Mouse (Mus musculus) hematopoietic multipotent progenitor cell, adult 10-12 weeks (in vitro differentiated cells): ENCODE data around the gene Fndc10. TPM values are rescaled to one million over a fixed set of nuclear protein-coding genes. Genes with fewer than 3 reads are reported as not detected.

Experiments
- polyA plus RNA-seq: library from polyadenylated mRNA; stranded (reverse); fragments of >175 nt; gene quantifications from 2 replicates; pipeline ENCODE4 v1.2.3, GENCODE M21; 2012; ENCODE audit warnings: low replicate concordance

Gene Fndc10
- 9.1 and 13.0 TPM in 2 replicates for polyA plus RNA-seq

GRCm38 (mm10) chr4:155694111-155694481 lies at the start of gene Fndc10:
Gene Fndc10, plus strand, starts transcription at chr4:155694342.

GRCm38 (mm10) chr4:155645308-155645707 lies 48.8 kb upstream of the Fndc10 start, which contains the start of gene Gm10563:
Gene Gm10563, minus strand, starts transcription at chr4:155645408.

GRCm38 (mm10) chr4:155653086-155653450 lies 41.1 kb upstream of the Fndc10 start, which contains the start of gene Mmp23:
Gene Mmp23, minus strand, starts transcription at chr4:155653384.

GRCm38 (mm10) chr4:155668689-155669597 lies 25.2 kb upstream of the Fndc10 start, which contains the start of gene Mib2:
Gene Mib2, minus strand, starts transcription at chr4:155669198.

DNA sequence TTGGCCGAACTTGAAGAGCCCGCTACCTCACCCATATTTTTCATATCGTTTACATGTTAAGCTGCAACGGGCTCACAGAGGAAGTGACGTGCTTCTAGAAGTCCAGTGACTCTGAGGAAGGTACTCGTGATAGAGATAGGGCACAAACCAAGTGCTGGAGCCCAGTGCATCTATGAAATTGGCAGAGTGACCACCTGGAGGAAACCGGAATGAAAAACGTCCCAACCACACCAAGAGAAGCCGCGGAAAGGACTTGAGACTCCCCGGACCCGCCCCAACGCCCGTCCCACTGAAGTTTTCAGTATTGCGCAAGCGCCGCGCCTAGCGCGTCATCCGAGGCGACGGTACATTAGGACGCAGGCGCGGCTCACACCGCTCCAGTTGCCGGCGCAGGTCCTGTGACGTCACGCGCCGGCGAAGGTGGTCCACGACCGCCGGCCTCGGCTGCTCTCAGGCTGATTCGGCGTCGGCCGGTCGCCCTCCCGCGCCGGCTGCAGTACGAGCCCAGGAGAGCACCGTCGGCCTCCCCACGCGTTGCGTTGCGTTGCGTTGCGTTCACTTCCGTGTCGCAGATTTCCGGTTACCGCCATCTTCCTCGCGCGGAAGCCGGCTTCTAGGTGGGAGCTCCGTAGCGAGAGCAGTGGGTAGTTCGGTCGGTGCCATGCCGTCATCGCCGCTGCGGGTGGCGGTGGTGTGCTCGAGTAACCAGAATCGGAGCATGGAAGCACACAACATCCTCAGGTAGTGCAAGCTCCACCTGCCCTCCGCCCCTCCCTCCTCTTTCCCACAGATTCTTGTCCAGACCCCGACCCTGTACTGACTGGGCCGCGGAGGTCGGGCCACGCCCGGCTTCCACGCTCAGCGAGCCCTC lies 10.8 kb downstream of the Fndc10 start, which contains the start of gene Ssu72:
Gene Ssu72 (plus strand): TSS at position 80 of the 871 bp plus-strand sequence.

GRCm38 (mm10) chr4:155734350-155734941 lies 40.3 kb downstream of the Fndc10 start, which contains the start of gene Tmem240:
Gene Tmem240, plus strand, starts transcription at chr4:155734800.

Other genes starting within 250 kb of the Fndc10 start
- not detected in 2 replicates for gene Tmem52, start 225.2 kb upstream of the Fndc10 start, polyA plus RNA-seq
- 34.3 and 52.5 TPM in 2 replicates for gene Gnb1, start 203.0 kb upstream of the Fndc10 start, polyA plus RNA-seq
- gene Nadk, start 132.0 kb upstream of the Fndc10 start, polyA plus RNA-seq = 91.7 and 105 TPM in 2 replicates
- 2.0 and 2.4 TPM in 2 replicates for gene Slc35e2, start 92.9 kb upstream of the Fndc10 start, polyA plus RNA-seq
- gene Cdk11b, start 69.5 kb upstream of the Fndc10 start, polyA plus RNA-seq = 86.9 and 98.8 TPM in 2 replicates
- gene Gm10563, start 48.9 kb upstream of the Fndc10 start, polyA plus RNA-seq = not detected in 2 replicates
- gene Mmp23, start 41.0 kb upstream of the Fndc10 start, polyA plus RNA-seq = 1.5 and 2.2 TPM in 2 replicates
- 38.8 and 73.8 TPM in 2 replicates for gene Mib2, start 25.1 kb upstream of the Fndc10 start, polyA plus RNA-seq
- 37.5 and 73.4 TPM in 2 replicates for gene Ssu72, start 10.5 kb downstream of the Fndc10 start, polyA plus RNA-seq
- 0.86 and 1.6 TPM in 2 replicates for gene Tmem240, start 40.5 kb downstream of the Fndc10 start, polyA plus RNA-seq
- gene Atad3a, start 66.8 kb downstream of the Fndc10 start, polyA plus RNA-seq = 22.2 and 23.8 TPM in 2 replicates
- gene Vwa1, start 80.4 kb downstream of the Fndc10 start, polyA plus RNA-seq = 0.28 and 1.3 TPM in 2 replicates
- gene Tmem88b, start 91.5 kb downstream of the Fndc10 start, polyA plus RNA-seq = 0.06 TPM in 1 of 2 replicates, not detected in the other
- gene Ankrd65, start 96.1 kb downstream of the Fndc10 start, polyA plus RNA-seq = 0.10 TPM in 1 of 2 replicates, not detected in the other
- gene Mrpl20, start 108.5 kb downstream of the Fndc10 start, polyA plus RNA-seq = 6.3 and 19.8 TPM in 2 replicates
- gene Ccnl2, start 118.1 kb downstream of the Fndc10 start, polyA plus RNA-seq = 56.5 and 59.9 TPM in 2 replicates
- gene Aurkaip1, start 136.9 kb downstream of the Fndc10 start, polyA plus RNA-seq = 177 and 209 TPM in 2 replicates
- 2.6 and 5.3 TPM in 2 replicates for gene Mxra8, start 145.3 kb downstream of the Fndc10 start, polyA plus RNA-seq
- 89.3 and 201 TPM in 2 replicates for gene Dvl1, start 153.1 kb downstream of the Fndc10 start, polyA plus RNA-seq
- 0.25 and 0.37 TPM in 2 replicates for gene Tas1r3, start 169.0 kb downstream of the Fndc10 start, polyA plus RNA-seq
- gene Cptp, start 175.1 kb downstream of the Fndc10 start, polyA plus RNA-seq = 1.6 and 4.5 TPM in 2 replicates
- gene Ints11, start 175.2 kb downstream of the Fndc10 start, polyA plus RNA-seq = 13.3 and 23.2 TPM in 2 replicates
- gene Pusl1, start 197.4 kb downstream of the Fndc10 start, polyA plus RNA-seq = 79.0 and 302 TPM in 2 replicates
- gene Acap3, start 197.5 kb downstream of the Fndc10 start, polyA plus RNA-seq = 30.5 and 52.0 TPM in 2 replicates
- 43.7 and 73.5 TPM in 2 replicates for gene Ube2j2, start 249.5 kb downstream of the Fndc10 start, polyA plus RNA-seq